Mouse (Mus musculus) intestine, embryonic 14.5 days (tissue): ENCODE data around the gene Lrrc7. TPM values are rescaled to one million over a fixed set of nuclear protein-coding genes. Genes with fewer than 3 reads are reported as not detected.

Source experiments
- ATAC-seq: fragments of 200-750 bp; cut with Nextera tagmentation; replicated peaks from 2 replicates; pipeline ENCODE4 v1.8.0; 2017; ENCODE audit warnings: low read depth, moderate number of reproducible peaks, moderate TSS enrichment, moderate library complexity; ENCODE audit not compliant: low FRiP score, low TSS enrichment
- DNase-seq: peaks from one replicate; pipeline ENCODE4 v3.0.0-alpha.2; 2018; ENCODE audit warnings: low spot score
- H3K27ac ChIP-seq: fragments of 300-500 bp; sonication (generic); 2 replicates; pipeline ENCODE4 v1.5.1; 2014; ENCODE audit warnings: low read depth, mild to moderate bottlenecking, control low read depth
- H3K27me3 ChIP-seq: fragments of 300-500 bp; sonication (generic); replicated peaks from 2 replicates; pipeline ENCODE4 v1.6.1; 2014; ENCODE audit warnings: low read length, control low read depth; ENCODE audit not compliant: control insufficient read depth, insufficient read depth
- H3K36me3 ChIP-seq: fragments of 300-500 bp; sonication (generic); 2 replicates; pipeline ENCODE4 v1.6.1; 2014; ENCODE audit warnings: low read length, control low read depth; ENCODE audit not compliant: control insufficient read depth, insufficient read depth
- H3K4me1 ChIP-seq: fragments of 300-500 bp; sonication (generic); replicated peaks from 2 replicates; pipeline ENCODE4 v1.6.1; 2014; ENCODE audit warnings: low read length, control low read depth, mixed read lengths; ENCODE audit not compliant: control insufficient read depth, insufficient read depth
- H3K4me2 ChIP-seq: fragments of 300-500 bp; sonication (generic); 2 replicates; pipeline ENCODE4 v1.6.1; 2014; ENCODE audit warnings: low read length
- H3K4me3 ChIP-seq: fragments of 300-500 bp; sonication (generic); 2 replicates; pipeline ENCODE4 v1.5.1; 2014; ENCODE audit warnings: low read depth, low read length, control low read depth, mixed read lengths
- H3K9ac ChIP-seq: fragments of 300-500 bp; sonication (generic); 2 replicates; pipeline ENCODE4 v1.6.1; 2014; ENCODE audit warnings: mild to moderate bottlenecking, low read length
- H3K9me3 ChIP-seq: fragments of 300-500 bp; sonication (generic); 2 replicates; pipeline ENCODE4 v1.6.1; 2016; ENCODE audit warnings: low read length, control low read depth; ENCODE audit not compliant: control insufficient read depth
- WGBS: fragments of 180-500 bp; shearing (Covaris S2); extraction: QIAGEN DNeasy Blood & Tissue Kit; methylation state at CpG from one replicate; pipeline ENCODE4 v1.1.7; 2014; 5-methylcytosine and 5-hydroxymethylcytosine counted together
- polyA plus RNA-seq: library from polyadenylated mRNA; unstranded; fragments of >200 nt; fragmentation: Nextera tagmentation; extraction: Ambion mirVana; gene quantifications from 2 replicates; pipeline ENCODE4 v1.2.1, GENCODE M21; 2014

Gene Lrrc7
- polyA plus RNA-seq, 1 experiment from 2014 or later: 3.3 TPM

DNA sequence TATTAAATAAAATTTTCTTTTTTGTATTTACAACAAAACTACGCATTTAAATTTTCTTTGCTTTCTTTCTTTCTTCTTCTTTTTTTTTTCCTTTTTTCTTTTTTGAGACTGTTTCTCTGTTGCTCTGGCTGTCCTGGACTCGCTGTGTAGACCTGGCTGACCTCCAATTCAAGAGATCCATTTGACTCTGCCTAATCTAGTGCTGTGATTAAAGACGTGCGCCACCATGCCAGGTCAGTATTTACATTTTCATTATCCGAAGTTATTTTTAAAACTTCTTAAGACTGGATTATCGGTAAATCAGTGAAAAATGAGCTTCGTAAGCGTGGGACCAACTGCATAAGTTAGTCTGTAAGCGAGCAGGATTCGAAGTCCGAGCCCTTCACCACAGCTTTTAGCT lies 526.2 kb downstream of the Lrrc7 start:
- peak overlapping the region; percentile 95 for H3K9ac ChIP-seq
- H3K4me3 ChIP-seq: peak overlapping the region; percentile 97
- ATAC-seq (no peak), DNase-seq (no peak)
- H3K4me2 ChIP-seq: peak overlapping the region; percentile 93
- peaks cover 25% of the 10 kb centered on the region for H3K4me1 ChIP-seq
- H3K27me3 ChIP-seq: no peaks in the 10 kb centered on the region
- 1% methylated on average over 11 of the region's 11 CpGs for WGBS
- no peaks in the 10 kb centered on the region for H3K9me3 ChIP-seq
- no peaks in the 10 kb centered on the region for H3K36me3 ChIP-seq
- H3K27ac ChIP-seq: peak overlapping the region; percentile 90
